Mouse (Mus musculus) brain, adult 2 months (tissue): ENCODE results near the gene Smpd4.
A peak's percentile ranks its signal among the peaks of the same experiment; 100 is the strongest.
"Not testable (repeated sequence)": the region's sequence is repeated elsewhere in the genome, so short reads cannot be mapped to it uniquely, and the experiment has no call there.

Experiments
- DNase-seq: peaks from one replicate; pipeline ENCODE4 v3.0.0; 2011; ENCODE audit warnings: low read depth, low spot score

Smpd4 gene

DNA sequence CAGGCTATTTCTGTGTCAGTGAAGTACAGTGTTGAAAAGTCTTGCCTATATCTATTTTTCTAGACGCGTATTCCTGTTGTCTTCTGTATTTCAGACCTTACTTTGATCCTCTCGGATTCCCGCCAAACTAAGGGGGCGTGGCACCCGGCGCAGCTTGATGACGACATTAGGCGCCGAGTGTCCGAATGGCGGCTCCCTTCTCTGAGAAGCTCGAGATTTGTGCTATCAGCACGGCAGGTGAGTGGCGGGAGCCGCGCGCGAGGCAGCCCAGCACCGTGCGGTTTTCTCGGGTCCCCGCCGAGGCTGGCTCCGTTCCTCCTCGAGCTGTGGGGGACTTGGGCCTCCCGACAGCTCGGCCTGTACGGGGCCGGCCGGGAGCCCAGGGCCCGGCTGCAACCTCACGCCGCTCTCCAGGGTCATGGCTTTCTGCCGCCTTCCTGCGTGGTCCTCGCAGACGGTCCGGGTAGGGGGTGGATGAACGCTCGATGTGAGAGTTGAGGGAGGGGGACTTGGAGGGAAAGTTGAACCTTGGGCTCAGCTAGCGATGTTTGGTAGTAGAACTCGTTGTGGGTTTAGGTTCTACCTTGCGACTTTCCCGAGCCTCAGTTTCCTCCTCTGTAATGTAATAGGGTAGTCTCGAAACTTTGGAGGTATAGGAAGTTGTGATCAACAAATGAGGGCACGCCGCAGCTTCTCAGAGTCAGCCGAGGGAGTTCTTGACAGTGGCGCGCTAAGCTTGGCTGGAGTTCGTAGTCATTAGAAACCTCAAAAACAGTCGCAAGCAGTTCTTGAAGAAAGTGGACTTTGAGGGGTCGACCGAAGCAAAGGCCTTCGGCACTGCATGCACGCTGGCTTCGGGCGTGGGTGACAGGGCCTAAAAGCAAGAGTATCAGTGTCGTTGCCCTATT, at the start of gene Smpd4:
Gene Smpd4, plus strand, starts transcription at position 157 of the 908 bp plus-strand sequence.
- DNase-seq = peak; percentile 84

DNA sequence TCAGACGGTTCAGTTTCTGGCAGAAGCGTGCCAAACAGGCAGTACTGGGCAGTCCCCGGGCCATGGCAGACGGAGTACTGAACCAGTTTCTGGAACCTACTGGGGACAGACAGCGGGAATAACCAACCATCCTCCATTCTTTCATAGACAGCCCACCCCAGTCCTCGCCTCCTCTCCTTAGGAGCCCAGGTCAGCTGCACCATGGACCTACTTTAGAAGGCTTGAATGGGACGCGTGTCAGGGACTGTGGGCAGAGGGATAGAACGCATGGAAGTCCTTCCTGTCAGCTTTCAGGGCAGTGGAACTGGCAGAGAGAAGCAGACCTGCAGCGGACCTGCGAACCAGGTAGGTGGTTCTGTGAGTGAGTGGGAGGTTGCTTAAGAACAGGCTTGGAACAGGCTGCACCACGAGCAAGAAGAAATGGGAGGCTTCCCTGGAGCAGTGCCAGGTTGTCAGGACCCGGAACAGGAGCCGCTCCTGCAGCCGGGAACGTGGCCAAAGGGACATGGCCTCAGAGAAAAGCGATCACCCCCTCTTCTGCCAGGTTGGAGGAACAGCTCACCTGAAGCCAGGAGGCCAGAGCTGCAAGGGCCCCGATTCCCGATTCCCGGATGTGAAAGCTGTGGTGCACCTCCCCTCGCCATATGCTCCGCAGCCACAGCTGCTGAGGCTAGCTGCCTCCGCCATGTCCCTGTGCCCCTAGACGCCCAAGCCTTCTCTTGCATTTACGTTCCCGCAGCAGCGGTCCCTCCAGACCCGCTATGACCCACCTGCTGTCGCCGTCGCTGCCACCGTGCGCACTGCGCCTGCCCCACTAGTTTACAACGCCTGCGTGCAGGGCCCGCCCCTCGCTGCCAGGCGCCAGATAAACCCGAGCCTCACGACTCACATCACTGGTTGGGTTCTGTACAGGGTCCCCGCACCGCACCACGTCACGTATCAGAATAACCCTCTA, 43.0 kb upstream of the Smpd4 start:
- DNase-seq = peak; percentile 90

- no peak for DNase-seq
These were observed 42.3 kb upstream of the Smpd4 start for GRCm38 (mm10) chr16:17576825-17577215.

- DNase-seq = peak; percentile 57
These were observed 36.1 kb upstream of the Smpd4 start, which contains the start of gene Slc7a4 for GRCm38 (mm10) chr16:17583064-17583463. TSS of gene Slc7a4 (minus strand) at chr16:17583214.

- no peak for DNase-seq
These were observed 34.6 kb upstream of the Smpd4 start for GRCm38 (mm10) chr16:17584555-17584954.

DNA sequence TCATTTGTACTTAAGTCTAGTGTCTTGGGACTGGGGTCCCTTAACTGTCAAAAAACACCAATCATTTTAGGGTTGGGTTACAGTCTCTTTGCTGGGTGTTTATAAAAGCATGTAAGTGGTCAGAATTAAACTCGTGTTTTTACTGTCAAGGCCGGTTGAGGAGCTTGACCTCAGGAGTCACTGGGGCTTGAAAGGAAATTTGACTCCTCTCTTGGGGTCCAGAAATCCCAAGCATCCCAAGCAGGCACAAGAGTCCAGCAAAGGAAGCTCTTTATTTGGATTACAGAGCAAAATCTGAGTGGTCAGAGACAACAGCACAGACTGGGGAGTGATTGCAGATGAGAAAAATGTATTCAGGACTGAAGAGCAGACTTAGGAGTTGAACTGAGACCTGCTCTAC, 28.4 kb upstream of the Smpd4 start:
- no peak for DNase-seq

- peak; percentile 53 for DNase-seq
These were observed 18.1 kb upstream of the Smpd4 start for GRCm38 (mm10) chr16:17600944-17601562.

DNA sequence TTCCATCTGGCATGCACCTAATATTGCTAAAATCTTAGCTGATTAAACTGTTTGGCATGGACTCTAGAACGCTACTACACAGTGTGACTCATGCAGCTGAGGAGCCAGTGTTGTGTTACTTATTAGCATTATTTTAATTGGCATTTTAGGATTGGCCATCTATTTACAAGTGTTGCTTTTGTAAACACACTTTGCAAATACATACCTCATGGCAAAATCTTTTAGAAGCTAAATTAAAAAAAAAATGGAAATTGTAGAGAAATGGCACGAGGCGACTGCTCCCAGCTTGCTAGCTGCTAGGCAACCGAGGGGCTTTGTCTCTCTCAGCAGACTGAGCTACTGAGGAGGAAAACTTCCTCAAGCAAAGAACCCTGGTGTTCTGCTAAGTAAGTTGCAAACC, 14.2 kb upstream of the Smpd4 start:
- peak; percentile 20 for DNase-seq

GRCm38 (mm10) chr16:17605684-17606083, 13.5 kb upstream of the Smpd4 start:
- peak; percentile 80 for DNase-seq

DNA sequence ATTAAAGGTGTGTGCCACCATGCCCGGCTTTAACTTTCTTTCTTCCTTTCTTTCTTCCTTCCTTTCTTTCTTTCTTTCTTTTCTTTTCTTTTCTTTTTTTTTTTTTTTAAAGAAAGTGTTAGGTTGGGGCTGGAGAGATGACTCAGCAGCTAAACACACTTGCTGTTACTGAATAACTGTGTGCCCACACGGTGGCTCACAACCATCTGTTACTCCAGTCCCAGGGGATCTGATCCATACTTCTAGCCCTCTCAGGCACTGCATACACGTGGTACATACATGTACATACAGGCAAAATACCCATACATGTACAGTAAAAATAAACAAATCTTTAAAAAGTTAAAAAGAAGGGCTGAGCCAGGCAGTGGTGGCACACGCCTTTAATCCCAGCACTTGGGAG, 7.8 kb upstream of the Smpd4 start:
- peak; percentile 83 for DNase-seq

GRCm38 (mm10) chr16:17614740-17615139, 4.4 kb upstream of the Smpd4 start:
- not testable (repeated sequence) for DNase-seq

DNA sequence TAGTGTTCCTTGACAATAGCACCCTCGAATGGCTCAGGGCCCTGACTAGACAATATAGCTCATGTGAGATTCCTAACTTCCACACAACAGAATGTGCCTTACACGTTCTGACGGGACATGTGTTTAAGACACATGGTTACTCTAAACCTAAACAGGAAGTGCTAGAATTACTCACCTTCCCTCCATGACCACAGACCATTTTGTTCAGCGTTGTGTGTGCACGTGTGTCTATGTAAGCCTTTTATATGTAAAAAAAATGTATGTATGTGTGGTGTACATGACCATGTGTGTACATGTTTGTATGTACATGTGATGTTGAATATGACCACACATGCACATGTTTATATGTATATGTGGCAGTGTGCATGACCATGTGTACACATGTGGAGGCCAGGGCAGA, 2.9 kb upstream of the Smpd4 start:
- no peak for DNase-seq

DNA sequence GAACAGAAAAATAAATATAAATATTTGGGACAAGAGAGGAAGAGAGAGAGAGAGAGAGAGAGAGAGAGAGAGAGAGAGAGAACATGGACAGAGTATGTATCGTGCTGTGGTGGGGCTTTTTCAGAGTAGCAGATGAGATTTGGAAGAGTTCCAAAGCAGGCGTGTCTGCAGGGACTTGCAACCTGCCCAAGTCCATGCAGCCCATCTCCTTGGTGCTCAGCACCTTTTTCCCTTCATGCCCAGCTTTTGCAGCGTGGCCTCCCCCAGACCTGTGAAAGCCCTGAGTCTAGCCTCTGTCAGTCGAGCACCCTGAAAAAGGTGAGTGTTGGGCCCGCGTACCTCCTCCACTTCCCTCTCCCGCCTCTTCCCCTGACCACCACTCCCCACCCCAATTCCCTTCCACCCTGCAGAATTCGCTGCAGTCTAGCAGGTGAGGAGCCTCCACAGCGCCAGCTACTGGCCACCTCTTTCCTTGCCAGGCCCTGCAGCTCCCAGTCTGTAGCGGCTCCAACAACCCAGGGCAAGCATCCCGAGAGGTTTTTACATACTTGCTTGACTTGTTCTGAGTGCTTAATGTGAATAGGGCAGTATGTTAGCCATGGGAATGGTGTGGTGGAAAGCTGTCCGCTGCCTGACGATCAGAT, 1.1 kb upstream of the Smpd4 start:
- peak; percentile 79 for DNase-seq

DNA sequence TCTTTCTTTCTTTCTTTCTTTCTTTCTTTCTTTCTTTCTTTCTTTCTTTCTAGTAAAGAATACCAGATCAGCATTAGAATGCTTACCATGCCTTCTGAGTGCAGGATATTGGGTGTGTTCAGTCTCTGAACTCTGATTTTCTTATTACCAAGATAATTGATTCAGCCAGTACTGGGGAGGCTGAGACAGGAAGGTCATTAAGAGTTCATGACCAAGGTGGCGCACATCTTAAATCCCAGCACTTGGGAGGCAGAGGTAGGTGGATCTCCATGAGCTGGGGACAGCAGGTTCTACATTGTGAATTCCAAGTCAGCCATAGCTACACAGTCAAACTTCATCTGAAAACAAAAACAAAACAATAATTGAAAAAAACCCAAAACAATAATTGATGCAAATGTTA, 2.8 kb downstream of the Smpd4 start:
- no peak for DNase-seq

GRCm38 (mm10) chr16:17625488-17626268, 6.5 kb downstream of the Smpd4 start:
- DNase-seq = peak; percentile 64

DNA sequence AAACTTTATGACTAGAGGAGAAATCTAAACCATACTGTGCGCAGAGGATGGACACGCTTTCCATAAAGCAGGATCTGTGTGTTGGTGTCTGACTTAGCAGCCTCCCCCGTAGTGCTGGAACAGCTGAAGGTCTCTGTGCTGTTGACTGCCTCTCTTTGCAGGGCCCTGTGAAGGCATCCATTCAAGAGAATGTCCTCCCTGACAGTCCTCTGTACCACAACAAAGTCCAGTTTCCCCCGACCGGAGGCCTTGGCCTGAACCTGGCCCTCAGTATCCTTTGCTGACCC, 7.1 kb downstream of the Smpd4 start:
- DNase-seq = no peak

- DNase-seq = peak; percentile 61
These were observed 13.4 kb downstream of the Smpd4 start for GRCm38 (mm10) chr16:17632580-17632979.

DNA sequence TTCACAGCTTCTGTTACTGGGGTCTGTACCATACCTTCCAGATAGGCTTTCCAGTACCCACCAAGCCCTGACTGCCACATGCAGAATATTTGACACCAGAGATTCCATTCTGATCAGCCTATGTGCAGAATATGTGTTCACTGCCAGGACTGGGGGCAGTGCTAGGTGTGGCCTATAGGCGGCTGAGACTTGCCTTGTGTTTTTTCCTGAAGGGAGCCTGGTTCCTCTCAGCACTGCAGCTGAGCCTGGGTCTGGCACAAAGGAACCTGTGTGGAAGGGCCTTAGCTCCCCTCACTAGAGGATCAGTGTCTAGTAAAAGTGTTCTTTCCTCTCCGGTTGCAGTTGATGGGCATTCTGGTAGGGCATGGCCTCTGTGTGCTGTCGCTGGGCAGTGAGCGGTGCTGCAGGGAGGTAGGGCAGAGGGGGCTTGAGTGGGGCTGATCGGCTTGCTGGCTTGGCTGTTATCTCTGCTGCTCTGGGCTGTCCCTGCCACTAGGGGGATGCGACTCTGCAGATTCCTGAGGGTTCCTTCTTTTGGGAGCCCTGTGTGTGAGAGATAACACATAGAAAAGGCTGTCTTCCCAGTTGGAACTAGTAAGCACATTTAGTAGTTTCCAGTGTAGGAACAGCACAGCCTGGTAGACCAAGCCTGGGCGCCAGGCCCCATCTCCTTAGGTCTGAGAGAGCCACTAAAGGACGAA, 14.5 kb downstream of the Smpd4 start:
- no peak for DNase-seq

GRCm38 (mm10) chr16:17636904-17637303, 17.8 kb downstream of the Smpd4 start:
- peak; percentile 58 for DNase-seq

DNA sequence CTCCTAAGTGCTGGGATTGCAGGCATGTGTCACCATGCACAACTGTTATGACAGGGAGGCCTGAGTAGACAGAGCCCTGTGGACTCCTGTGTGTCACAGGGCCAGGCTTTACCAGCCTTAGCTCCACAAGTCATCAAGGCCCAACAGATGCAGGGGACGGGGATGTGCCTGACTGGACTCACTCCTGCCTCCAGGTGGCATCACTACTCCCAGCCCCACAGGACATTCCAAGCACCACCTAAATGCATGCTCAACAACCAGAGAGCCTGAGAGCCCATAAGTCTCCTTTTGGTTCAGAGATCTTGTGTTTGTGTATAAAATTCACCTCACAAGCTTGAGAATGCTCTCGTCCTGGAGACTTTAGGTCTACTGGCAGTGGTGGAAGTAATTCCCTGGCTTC, 18.5 kb downstream of the Smpd4 start:
- no peak for DNase-seq
